Mouse (Mus musculus): ENCODE measurements around the gene Sorcs2. TPM values are rescaled to one million over a fixed set of nuclear protein-coding genes. Genes with fewer than 3 reads are reported as not detected.

The Sorcs2 gene
- polyA plus RNA-seq, 1 experiment = 2.5 TPM

GRCm38 (mm10) chr5:36360343-36360742 is 37.6 kb downstream of the Sorcs2 start:
- H3K4me3 ChIP-seq (replicated peaks; ENCODE audit: control insufficient read depth, low read depth, low read length) = no peak overlapping the region
- 82% methylated on average over 7 of the region's 7 CpGs for WGBS
- TF ChIP-seq CTCF (IDR thresholded peaks at IDR 0.05; ENCODE audit: control insufficient read depth, insufficient read depth, low read length) (no peak), POLR2A (IDR thresholded peaks at IDR 0.05; ENCODE audit: borderline replicate concordance, control insufficient read depth, low read depth, low read length) (no peak)
- no peak overlapping the region for H3K27ac ChIP-seq (ENCODE audit: control insufficient read depth, insufficient read depth, low read depth, low read length, poor library complexity)
- H3K4me1 ChIP-seq (ENCODE audit: control insufficient read depth, insufficient read depth, low read length) = no peaks in the 10 kb centered on the region; the same call in 1 of the 2 replicates

- H3K4me3 ChIP-seq (replicated peaks; ENCODE audit: control insufficient read depth, low read depth, low read length) = no peak overlapping the region
- no peak overlapping the region for H3K27ac ChIP-seq (ENCODE audit: control insufficient read depth, insufficient read depth, low read depth, low read length, poor library complexity)
- no peaks in the 10 kb centered on the region; the same call in 1 of the 2 replicates for H3K4me1 ChIP-seq (ENCODE audit: control insufficient read depth, insufficient read depth, low read length)
- TF ChIP-seq POLR2A (IDR thresholded peaks at IDR 0.05; ENCODE audit: borderline replicate concordance, control insufficient read depth, low read depth, low read length) = no peak
- no peak for TF ChIP-seq CTCF (IDR thresholded peaks at IDR 0.05; ENCODE audit: control insufficient read depth, insufficient read depth, low read length)
- 74% methylated on average over 5 of the region's 5 CpGs for WGBS
Observed at GRCm38 (mm10) chr5:36359535-36360243, 38.2 kb downstream of the Sorcs2 start.

- no peak overlapping the region for H3K27ac ChIP-seq (ENCODE audit: control insufficient read depth, insufficient read depth, low read depth, low read length, poor library complexity)
- no peaks in the 10 kb centered on the region; the same call in 1 of the 2 replicates for H3K4me1 ChIP-seq (ENCODE audit: control insufficient read depth, insufficient read depth, low read length)
- no peak overlapping the region for H3K4me3 ChIP-seq (replicated peaks; ENCODE audit: control insufficient read depth, low read depth, low read length)
- 78% methylated on average over 4 of the region's 4 CpGs for WGBS
- no peak for TF ChIP-seq CTCF (IDR thresholded peaks at IDR 0.05; ENCODE audit: control insufficient read depth, insufficient read depth, low read length)
- TF ChIP-seq POLR2A (IDR thresholded peaks at IDR 0.05; ENCODE audit: borderline replicate concordance, control insufficient read depth, low read depth, low read length) = no peak
Observed at GRCm38 (mm10) chr5:36358161-36358560, 39.8 kb downstream of the Sorcs2 start.

GRCm38 (mm10) chr5:36356659-36357058 is 41.3 kb downstream of the Sorcs2 start:
- H3K4me3 ChIP-seq (replicated peaks; ENCODE audit: control insufficient read depth, low read depth, low read length) = no peak overlapping the region
- H3K27ac ChIP-seq (ENCODE audit: control insufficient read depth, insufficient read depth, low read depth, low read length, poor library complexity) = no peak overlapping the region
- TF ChIP-seq POLR2A (IDR thresholded peaks at IDR 0.05; ENCODE audit: borderline replicate concordance, control insufficient read depth, low read depth, low read length) = no peak
- TF ChIP-seq CTCF (IDR thresholded peaks at IDR 0.05; ENCODE audit: control insufficient read depth, insufficient read depth, low read length) = no peak
- 77% methylated on average over 4 of the region's 4 CpGs for WGBS
- H3K4me1 ChIP-seq (ENCODE audit: control insufficient read depth, insufficient read depth, low read length) = no peaks in the 10 kb centered on the region; the same call in 1 of the 2 replicates

- no peaks in the 10 kb centered on the region; the same call in 1 of the 2 replicates for H3K4me1 ChIP-seq (ENCODE audit: control insufficient read depth, insufficient read depth, low read length)
- no peak overlapping the region for H3K27ac ChIP-seq (ENCODE audit: control insufficient read depth, insufficient read depth, low read depth, low read length, poor library complexity)
- TF ChIP-seq CTCF (IDR thresholded peaks at IDR 0.05; ENCODE audit: control insufficient read depth, insufficient read depth, low read length) = no peak
- no peak for TF ChIP-seq POLR2A (IDR thresholded peaks at IDR 0.05; ENCODE audit: borderline replicate concordance, control insufficient read depth, low read depth, low read length)
- WGBS = 86% methylated on average over 3 of the region's 3 CpGs
- no peak overlapping the region for H3K4me3 ChIP-seq (replicated peaks; ENCODE audit: control insufficient read depth, low read depth, low read length)
Observed at GRCm38 (mm10) chr5:36355683-36356082, 42.3 kb downstream of the Sorcs2 start.

GRCm38 (mm10) chr5:36353679-36354078 is 44.3 kb downstream of the Sorcs2 start:
- WGBS = 92% methylated on average over 6 of the region's 6 CpGs
- H3K27ac ChIP-seq (ENCODE audit: control insufficient read depth, insufficient read depth, low read depth, low read length, poor library complexity) = no peak overlapping the region
- TF ChIP-seq POLR2A (IDR thresholded peaks at IDR 0.05; ENCODE audit: borderline replicate concordance, control insufficient read depth, low read depth, low read length) (no peak), CTCF (IDR thresholded peaks at IDR 0.05; ENCODE audit: control insufficient read depth, insufficient read depth, low read length) (no peak)
- H3K4me1 ChIP-seq (ENCODE audit: control insufficient read depth, insufficient read depth, low read length) = no peaks in the 10 kb centered on the region; the same call in 1 of the 2 replicates
- H3K4me3 ChIP-seq (replicated peaks; ENCODE audit: control insufficient read depth, low read depth, low read length) = no peak overlapping the region

- H3K4me3 ChIP-seq (replicated peaks; ENCODE audit: control insufficient read depth, low read depth, low read length) = no peak overlapping the region
- WGBS = 50% methylated on average over 2 of the region's 2 CpGs
- H3K27ac ChIP-seq (ENCODE audit: control insufficient read depth, insufficient read depth, low read depth, low read length, poor library complexity) = no peak overlapping the region
- no peaks in the 10 kb centered on the region; the same call in 1 of the 2 replicates for H3K4me1 ChIP-seq (ENCODE audit: control insufficient read depth, insufficient read depth, low read length)
- TF ChIP-seq CTCF (IDR thresholded peaks at IDR 0.05; ENCODE audit: control insufficient read depth, insufficient read depth, low read length) = no peak
- TF ChIP-seq POLR2A (IDR thresholded peaks at IDR 0.05; ENCODE audit: borderline replicate concordance, control insufficient read depth, low read depth, low read length) = no peak
Observed at GRCm38 (mm10) chr5:36353194-36353593, 44.7 kb downstream of the Sorcs2 start.

GRCm38 (mm10) chr5:36346698-36347097 is 51.2 kb downstream of the Sorcs2 start:
- no peak for TF ChIP-seq CTCF (IDR thresholded peaks at IDR 0.05; ENCODE audit: control insufficient read depth, insufficient read depth, low read length)
- no peak for TF ChIP-seq POLR2A (IDR thresholded peaks at IDR 0.05; ENCODE audit: borderline replicate concordance, control insufficient read depth, low read depth, low read length)
- 83% methylated on average over 4 of the region's 4 CpGs for WGBS
- H3K4me1 ChIP-seq (ENCODE audit: control insufficient read depth, insufficient read depth, low read length) = no peaks in the 10 kb centered on the region; the same call in none of the 2 replicates

More at GRCm38 (mm10) chr5:36346698-36347097, 51.2 kb downstream of the Sorcs2 start:
- H3K4me3 ChIP-seq (replicated peaks; ENCODE audit: control insufficient read depth, low read depth, low read length) = no peak overlapping the region
- H3K27ac ChIP-seq (ENCODE audit: control insufficient read depth, insufficient read depth, low read depth, low read length, poor library complexity) = no peak overlapping the region
